Mouse (Mus musculus) mature B cell (primary cell): Measurements from ENCODE around the gene Krtcap2.

Experiments used
- in situ Hi-C: fragments of 300-500 bp; cut with MboI; formaldehyde crosslinking; loops from 2 replicates; pipeline ENCODE4 v1.14.3; 2019

Krtcap2 gene

GRCm38 (mm10) chr3:89280606-89281511, 35.1 kb downstream of the Krtcap2 start, which contains the start of gene Efna1:
Efna1 (minus strand) TSS chr3:89281142.
- in situ Hi-C loops: no loop called here

- in situ Hi-C loops: no loop called here
These were observed 36.0 kb downstream of the Krtcap2 start for GRCm38 (mm10) chr3:89281579-89282290.

- in situ Hi-C loops: no loop called here
These were observed 36.5 kb downstream of the Krtcap2 start for GRCm38 (mm10) chr3:89282291-89282643.

GRCm38 (mm10) chr3:89284261-89284660, 38.5 kb downstream of the Krtcap2 start:
- in situ Hi-C loops: no loop called here

- in situ Hi-C loops: no loop called here
These were observed 39.8 kb downstream of the Krtcap2 start for GRCm38 (mm10) chr3:89285526-89285925.

GRCm38 (mm10) chr3:89287286-89287685, 41.5 kb downstream of the Krtcap2 start:
- in situ Hi-C loops: no loop called here

GRCm38 (mm10) chr3:89288503-89288928, 42.8 kb downstream of the Krtcap2 start:
- in situ Hi-C loops: no loop called here

- in situ Hi-C loops: no loop called here
These were observed 46.1 kb downstream of the Krtcap2 start for GRCm38 (mm10) chr3:89291874-89292273.

GRCm38 (mm10) chr3:89292303-89292702, 46.5 kb downstream of the Krtcap2 start:
- in situ Hi-C loops: no loop called here

GRCm38 (mm10) chr3:89293247-89293918, 47.6 kb downstream of the Krtcap2 start:
- in situ Hi-C loops: no loop called here

- in situ Hi-C loops: no loop called here
These were observed 48.4 kb downstream of the Krtcap2 start for GRCm38 (mm10) chr3:89294195-89294594.

- in situ Hi-C loops: loop anchor here (5.0 kb wide), 1 partner anchor 48 kb away; the partner anchor contains the start of genes Krtcap2 and Trim46
These were observed 50.0 kb downstream of the Krtcap2 start for GRCm38 (mm10) chr3:89295685-89296230.

GRCm38 (mm10) chr3:89296761-89297396, 51.1 kb downstream of the Krtcap2 start:
- in situ Hi-C loops: loop anchor here (5.0 kb wide), 1 partner anchor 50 kb away; the partner anchor contains the start of genes Krtcap2 and Trim46

GRCm38 (mm10) chr3:89298908-89299307, 53.1 kb downstream of the Krtcap2 start:
- in situ Hi-C loops: loop anchor here (5.0 kb wide), 1 partner anchor 52 kb away; the partner anchor contains the start of genes Krtcap2 and Trim46

- in situ Hi-C loops: loop anchor here (5.0 kb wide), 1 partner anchor 52 kb away; the partner anchor contains the start of genes Krtcap2 and Trim46
These were observed 53.7 kb downstream of the Krtcap2 start for GRCm38 (mm10) chr3:89299499-89299898.
